Mouse (Mus musculus): ENCODE measurements at regions not wholly inside any gene's neighbourhood (a gene's known extent, or its start where the extent isn't known, plus 50 kb on each side); places are given as distances from the start of the nearest gene placed in this dataset.

DNA sequence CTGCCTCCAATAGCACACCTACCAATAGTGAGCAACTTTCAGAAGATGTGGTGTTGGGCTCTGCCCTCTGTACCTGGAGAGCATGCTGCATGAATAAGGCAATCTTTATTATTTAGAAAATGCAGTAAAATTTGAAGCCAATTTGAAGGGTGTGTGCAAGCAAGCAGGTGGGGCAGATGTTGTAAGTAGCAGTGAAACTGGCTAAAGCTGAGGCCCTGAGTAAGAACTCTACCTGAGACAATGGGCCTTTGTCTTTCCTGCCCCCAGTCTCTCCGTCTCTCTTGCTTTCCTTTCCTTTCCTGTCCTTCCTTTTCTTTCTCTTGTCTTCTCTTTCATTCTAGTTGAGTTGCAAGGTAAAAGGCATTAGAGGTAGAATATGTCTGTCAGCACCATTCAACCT is 319.9 kb downstream of the Bcl11a start:
- no peak for DNase-seq

DNA sequence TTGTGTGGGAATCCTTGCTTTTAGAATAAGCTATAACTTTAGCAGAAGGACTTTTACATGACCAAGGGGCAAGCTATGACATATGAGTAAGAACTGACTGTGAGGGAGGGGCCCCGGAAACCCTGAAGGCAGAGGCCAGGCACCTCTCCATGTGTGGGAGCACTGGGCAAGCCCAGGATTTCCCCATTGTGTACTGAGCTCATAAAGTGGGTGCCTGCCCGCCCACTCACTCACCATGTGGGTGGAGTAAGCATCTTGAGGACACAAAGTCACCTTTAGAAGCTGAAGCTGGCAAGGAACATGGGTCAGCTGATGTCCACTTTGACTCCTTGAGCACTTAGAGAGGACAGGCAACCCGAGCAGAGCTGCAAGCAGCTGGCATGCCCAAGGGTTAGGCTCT is 323.3 kb downstream of the Bcl11a start:
- peak; percentile 9 for DNase-seq

DNA sequence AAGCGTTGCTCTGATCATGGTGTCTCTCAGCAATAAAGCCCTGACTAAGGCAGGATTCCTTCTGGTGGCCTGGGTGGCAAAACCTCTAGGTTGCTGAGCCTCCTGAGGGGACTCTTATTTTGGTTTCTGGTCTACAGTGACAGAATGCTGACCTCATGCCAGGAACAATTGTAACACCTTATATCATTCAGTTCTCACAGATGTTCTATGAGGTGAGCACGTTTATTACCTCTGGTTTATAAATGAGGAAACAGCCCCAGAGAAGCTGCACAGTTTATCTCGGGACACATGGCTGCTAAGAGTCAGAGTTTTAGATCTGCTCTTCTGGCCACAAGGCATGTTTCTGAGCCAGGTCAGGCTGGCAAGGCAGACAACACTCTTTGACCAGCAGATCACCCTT is 324.3 kb downstream of the Bcl11a start:
- DNase-seq = no peak

DNA sequence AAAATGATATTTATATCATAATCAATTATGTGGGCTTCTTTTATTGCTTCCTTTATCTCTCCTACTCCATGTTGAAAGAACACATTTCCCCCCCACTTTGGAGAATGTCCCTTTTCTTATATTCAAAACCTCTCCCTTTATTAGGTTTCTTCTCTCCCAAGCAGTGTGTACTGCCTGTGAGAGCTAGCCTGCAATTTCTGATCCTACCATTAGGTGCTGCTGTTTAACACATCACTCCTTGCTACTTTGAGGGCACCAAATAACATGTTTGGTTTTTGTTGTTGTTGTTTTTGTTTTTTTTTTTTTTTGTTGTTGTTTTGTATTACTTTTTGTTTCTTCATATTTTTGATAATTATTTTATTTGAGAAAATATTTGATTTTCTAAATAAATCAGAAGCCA is 336.9 kb downstream of the Bcl11a start:
- peak; percentile 18 for DNase-seq

DNA sequence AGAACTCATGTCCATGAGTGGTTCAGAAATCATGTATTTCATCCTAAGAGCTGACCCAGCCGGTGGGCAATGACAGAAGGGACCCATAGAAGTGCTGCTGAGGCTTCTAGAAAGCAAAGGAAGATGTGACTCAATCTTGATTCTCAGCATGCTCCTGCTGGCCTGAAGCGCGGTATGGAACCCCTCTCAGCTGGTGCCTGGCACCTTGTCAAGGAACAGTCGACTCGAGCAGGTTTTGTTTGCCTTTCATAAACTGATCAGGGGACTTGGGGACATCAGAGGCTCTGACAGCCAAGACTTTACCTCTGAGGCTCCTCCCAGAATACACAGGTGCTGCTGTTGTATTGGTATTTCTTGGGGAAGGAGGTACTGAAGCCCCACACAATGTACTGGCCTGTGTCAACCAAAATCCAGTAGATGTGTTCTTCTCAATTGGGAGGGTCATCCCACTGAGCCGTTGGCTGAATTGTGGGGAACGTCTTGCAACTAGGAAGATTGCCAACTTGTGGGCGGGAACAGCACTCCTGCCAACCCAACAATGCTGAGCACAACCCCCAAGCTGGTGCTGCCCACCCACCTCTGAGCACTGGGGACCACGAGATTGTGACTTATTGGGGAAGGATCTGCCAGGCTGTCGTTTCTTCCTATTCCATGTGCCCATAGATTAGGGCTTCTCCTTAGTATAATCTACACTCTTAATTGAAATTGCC is 344.4 kb downstream of the Bcl11a start:
- peak; percentile 8 for DNase-seq

DNA sequence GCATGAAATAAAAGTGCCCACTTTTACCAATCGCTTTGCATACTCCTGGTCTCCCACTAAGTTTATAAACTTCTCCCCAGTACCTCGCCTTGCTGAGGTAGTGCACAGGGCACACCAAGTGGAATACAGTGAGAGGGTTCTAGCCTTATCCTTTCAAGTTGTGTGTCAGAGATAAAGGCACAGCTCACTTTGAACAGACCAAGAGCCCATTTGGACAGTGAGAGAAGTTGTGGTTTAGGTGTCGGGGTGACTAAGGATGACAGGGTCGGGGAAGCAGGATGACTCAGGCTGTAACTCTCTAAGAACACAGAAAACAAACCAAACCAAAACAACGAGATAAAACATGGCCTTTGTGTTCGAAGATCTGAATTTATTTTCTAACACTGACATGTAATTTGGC is 345.4 kb downstream of the Bcl11a start:
- DNase-seq = no peak

DNA sequence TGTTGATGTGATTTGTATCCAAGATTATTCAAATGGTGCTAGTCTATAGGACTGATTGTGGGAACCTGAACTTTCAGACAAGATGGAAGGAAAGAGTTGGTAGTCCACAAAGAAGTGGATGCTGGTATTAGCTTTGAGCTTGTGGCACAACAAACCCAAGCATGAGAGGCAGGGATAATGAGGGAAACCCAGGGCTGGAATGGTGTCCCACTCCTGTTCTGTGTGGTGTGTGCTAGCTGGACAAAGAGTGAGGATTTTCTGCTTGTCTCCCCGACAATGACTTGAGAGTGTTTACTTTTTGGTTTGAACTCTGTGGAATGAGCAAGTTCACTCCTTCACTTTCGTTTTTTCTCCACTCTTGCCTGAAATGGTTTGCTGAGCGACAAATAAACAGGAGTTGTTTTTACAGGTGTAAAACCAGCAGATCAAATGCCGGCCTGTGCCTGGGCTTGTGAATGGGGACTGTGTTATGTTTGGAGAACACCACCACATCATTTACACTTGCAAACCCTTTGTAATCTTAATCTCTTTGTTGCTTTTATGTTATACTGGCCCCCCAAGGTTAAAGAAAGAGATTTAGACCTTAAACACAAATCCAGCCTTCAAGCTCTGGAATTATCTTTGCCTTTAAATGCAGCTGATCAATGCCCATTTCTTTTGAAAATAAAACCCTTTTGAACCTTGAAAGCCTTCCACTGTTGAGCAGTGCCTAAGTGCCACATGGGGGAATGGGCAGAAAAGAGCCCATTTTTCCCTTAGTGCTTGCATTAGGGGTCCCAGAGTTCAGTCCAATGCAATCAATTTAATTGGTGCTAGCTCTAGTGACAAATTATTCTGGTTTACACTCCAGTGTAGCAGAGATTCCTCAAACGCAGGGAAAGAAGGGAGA is 349.4 kb downstream of the Bcl11a start:
- DNase-seq = no peak

DNA sequence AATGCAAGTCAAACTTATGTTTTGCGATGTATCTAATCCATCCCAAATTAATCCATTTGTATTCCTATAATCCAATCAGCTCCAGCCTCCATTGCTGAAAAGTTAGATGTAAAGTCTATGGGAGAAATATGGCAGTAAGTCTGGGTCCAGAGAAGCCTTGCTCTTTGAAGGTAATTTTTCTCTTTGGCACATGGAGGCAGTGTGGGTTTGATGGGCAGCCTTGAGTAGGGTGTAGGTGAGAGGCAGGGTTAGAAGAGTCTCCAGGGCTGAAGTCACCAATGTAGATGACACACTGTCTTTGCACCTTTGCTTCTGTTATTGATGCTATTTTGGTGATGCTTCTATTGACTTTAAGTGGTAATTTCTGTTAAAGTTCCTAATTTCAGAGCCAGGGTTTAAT is 370.8 kb downstream of the Bcl11a start:
- no peak for DNase-seq

DNA sequence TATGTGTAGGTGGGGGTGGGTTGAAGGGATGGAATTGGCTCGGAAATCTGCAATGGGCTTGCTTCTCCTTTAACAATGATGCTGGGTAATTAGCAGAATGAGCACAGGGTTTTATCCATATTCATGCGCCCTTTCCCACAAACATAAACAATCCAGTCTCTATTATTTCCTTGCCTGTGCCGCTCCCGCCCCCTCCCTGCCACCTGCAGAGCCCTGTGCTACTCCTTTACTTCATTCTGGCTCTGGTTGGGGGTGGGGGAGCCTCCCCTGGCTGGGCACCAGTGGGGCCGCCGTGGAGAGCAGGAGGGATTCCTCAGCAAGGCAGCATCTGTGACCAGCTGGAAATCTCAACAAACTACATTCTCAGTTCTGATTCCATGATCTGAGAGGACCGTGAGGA is 374.4 kb downstream of the Bcl11a start:
- DNase-seq = no peak

DNA sequence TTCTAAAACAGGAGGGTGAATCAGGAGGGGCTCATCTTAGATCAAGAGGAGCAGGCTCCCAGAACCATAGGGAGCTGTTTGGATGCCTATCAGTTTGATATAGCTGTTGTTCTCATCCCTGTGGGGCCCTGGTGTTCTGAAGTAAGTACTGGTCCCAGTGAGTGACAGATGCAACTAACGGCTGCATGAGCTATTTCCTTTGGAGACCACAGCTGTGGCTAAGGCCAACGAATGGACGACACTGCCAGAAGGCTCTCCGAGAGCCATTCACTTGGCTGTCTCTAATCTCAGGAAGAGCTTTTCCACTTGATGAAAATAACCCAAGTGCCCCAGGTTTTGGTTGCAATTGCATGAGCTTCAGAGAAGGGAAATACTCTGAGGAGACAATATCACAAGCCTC is 386.8 kb downstream of the Bcl11a start:
- DNase-seq = no peak

DNA sequence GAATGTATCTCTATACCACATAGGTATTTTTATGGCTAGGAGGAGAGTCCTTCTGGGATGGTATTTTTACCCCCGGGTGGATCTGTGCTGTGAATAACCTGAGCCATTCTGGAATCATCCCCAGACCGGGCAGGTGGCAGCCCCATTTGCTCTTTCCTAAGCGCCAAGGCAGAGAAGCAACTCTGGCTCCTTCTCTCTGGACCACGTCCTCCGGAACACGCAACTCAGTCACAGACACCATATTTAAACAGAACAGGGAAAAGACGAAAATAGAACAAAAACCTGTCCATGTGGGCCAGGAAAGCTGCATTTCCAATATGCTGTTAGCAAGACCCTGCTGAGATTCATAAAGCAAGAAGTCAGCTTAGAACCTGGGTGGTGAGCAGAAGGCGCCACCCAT is 389.6 kb downstream of the Bcl11a start:
- no peak for DNase-seq

DNA sequence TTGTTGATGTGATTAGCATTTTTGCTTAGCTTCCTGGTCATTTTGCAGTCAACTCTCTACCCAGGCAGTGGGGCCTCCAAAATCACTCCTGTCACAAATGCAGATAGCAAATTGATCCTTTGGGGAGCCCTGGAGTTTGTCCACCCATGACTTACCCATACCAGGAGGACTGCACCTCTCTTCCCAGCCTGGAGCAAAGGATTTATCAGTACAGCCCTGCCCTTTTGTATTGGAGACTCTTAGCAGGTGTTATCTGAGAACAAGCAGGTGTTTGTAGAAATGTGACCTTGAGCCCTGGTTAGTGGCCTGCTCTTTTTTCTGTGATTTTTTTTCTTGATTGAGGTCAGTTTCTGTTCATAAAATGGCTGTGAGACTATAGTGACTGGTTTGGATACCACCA is 392.6 kb downstream of the Bcl11a start:
- no peak for DNase-seq

DNA sequence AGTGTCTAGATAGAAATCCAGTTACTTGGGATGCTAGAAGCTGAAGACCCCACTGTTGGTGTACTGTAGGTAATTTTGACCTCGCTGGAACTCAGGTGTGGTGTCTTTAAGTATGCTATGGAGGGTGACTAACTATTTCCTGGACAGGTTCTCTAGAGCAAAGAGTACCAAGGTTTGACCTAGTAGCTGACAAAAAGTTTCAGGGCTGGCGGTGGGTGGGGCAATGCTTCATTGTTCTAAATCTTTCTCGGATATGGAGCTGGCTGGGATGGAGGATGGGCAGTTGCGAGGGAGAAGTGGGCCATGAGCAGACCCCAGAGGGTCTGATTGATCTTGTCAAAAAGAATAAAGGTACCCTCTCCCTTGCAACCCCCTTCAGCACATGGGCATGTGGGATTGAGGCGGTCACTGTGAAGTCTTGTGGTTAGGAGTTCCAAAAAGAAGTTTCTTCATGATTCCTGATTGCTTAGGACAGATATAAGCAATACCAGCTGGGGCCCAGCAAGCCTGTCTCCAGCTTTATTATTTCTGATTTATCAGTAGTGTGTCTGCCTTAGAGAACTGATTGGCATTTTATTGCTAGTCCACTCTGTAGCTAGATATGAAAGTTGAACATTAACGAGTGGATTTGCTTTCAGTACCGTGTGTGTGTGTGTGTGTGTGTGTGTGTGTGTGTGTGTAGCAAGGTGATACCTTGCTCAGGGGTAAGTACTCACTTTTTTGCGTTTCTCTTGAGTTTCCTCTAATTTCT is 394.9 kb downstream of the Bcl11a start:
- DNase-seq = no peak

DNA sequence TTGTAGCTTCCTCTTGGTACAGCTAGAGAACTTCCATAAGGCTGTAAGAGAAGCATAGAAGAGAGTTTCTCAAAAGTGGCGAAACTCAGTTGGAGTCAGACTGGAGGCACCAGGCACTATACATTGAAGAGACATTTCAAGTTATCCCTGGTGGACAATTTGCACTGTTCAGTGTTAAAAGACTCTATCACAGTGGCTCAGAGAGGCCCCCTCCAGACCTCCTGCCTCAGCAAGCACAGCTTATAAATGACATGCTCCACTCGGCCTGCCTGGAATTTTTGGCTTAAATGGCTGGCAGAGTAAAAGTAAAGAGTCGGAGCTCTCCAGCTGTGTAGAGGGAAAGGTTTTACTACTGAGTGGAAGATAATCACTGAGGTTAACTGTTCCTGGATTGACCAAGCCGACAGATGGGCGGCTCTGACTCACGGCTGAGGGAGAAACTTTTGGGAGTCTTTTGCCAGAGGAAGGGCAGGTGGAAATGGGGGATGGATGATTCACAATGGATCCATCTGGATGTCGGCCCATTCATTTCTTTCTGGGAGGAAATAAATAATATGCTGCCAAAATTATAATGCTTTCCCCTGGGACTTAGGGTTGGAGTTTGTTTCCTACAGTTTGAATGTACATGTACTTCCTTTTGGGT is 395.6 kb downstream of the Bcl11a start:
- no peak for DNase-seq

DNA sequence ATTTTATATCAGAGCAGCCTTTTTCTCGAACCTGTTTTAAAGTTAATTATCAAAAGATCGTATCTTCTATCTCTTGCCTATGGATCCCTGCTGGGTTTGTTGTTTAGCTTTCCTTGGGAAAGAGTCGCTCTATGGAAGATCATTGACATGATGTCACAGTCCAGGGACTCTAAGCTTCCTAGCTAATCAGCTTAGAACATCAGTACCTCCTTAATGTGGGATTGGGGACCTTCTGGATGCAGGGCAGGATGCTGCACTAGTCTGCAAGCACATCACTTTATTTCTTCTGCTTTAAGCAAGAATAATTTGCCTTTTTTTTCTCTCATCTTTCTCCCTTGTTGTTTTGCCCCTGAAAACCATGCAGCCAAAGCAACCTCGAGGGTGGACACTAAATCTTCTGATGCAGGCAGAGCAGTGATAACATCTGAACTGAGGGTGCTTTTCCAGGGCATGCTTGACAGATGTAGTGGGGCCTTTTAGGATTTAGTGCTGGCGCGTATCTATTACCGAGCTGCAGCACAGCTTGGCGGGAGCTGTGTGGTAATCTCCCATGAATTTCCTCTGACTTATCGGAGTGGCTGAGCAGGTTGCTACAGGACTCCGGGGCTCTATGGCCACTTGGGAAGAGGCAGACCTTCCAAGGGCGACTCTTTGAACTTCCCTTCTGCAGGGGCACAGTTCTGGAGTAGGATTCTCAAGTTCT is 425.0 kb downstream of the Bcl11a start:
- DNase-seq = no peak

DNA sequence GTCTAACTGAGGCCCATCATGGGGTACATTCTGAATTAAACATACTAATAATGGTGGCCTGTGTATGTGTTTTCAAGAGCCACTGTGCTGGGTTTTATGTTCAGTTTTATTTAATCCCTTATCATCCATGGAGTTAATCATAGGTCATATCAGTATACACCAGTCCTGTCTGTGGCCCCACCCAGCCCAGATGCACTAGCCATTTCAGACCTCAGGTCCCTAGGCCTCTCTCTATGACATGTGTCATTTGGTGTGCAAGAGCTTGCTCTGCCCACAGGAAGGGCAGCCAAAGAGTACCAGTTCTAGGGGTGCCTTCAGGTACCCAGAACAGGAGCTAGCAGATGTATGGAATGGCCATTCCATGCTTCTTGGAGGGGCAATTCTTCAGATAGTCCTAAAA is 437.7 kb downstream of the Bcl11a start:
- no peak for DNase-seq

DNA sequence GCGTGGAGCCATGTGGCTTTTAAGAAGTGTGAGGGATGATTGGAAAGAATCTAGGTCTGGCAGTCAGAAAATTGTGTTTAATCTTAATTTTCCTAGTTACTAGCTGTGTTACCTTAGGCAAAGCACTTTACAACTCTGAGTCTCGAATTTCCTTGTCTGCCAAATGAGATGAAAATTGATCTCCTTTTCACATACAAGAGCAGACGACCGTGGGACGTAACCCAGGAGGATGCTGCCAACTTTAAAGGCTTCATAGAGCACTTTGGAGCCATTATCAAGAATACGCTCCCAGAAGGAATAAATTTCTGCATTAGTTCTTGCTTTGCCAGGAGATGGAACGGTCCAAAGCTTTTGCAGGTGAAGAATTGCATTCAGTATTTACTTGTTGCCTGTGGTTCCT is 457.6 kb downstream of the Bcl11a start:
- no peak for DNase-seq

DNA sequence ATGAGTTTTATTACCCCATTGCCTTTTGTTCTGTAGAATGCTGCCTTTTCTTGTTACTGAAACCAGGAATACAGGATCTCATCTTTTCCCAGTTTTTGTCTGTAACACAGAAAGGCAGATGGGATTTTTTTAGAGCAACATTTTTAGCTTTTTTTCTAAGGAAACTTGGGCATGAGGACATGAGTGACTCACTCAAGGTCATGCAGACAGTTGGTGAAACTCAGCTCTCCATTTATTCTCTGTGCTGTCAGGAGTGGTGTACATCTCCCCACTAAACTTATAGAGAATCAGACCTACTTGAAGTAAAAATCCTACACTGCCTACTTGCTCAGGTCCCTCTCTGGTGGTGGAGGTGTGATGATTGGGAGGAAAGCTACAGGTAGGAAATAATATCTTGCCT is 459.9 kb downstream of the Bcl11a start:
- DNase-seq = no peak

DNA sequence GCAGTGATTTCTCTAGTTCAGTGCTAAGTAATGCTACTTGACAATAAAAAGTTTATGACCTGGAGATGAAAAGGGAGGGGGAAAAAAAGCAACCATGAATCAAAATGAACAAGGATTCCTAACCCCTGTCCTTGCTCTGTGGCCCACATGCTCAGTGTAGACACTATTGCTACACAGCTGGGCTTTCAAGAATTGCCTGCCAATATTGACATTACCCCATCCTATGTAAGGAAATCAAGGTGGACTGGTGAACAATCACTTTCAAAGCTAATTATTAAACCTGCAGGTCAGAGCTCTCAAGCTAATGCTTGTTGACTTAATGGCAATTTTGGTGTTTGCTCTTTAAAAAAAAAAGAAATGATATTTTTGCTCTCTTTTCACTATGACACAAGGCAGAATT is 491.8 kb downstream of the Bcl11a start:
- DNase-seq = no peak

DNA sequence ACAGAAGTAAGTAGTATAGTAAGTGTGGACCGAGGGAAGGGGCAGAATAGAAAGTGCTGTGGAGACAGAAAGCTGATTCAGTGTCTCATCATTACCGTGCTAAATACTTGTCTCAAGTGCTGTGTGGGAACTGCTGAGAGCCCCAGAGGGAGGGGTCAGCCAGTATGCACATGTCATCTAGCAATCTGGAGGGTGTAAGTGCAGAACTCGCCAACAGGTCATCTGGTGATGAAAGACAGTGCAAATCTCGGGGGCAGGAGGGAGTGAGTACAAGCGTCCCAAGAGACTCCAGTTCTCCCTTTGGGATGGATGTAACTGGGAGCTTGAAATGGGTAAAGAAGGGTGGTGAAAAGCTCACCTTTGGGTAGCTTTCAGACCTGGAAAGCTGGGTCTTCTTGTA is 535.7 kb downstream of the Bcl11a start:
- no peak for DNase-seq

DNA sequence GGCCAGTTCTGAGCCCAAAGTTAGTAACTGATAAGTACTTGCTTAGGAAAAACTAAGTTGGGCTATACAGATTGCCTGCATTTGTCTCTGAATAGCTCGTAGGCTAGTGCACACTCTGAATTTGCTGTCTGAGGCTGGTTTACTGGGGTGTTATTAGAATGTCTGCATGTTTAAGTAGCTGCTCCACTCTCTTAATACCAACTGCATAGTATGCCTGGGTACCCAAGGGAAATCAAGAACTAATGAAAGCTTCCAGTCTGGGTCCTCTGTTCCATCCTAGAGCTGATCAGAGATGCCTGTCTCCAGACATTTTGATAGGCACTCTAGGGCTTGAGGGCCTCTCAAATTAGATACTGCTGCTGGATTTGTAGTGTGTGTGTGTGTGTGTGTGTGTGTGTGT is 537.6 kb downstream of the Bcl11a start:
- no peak for DNase-seq

DNA sequence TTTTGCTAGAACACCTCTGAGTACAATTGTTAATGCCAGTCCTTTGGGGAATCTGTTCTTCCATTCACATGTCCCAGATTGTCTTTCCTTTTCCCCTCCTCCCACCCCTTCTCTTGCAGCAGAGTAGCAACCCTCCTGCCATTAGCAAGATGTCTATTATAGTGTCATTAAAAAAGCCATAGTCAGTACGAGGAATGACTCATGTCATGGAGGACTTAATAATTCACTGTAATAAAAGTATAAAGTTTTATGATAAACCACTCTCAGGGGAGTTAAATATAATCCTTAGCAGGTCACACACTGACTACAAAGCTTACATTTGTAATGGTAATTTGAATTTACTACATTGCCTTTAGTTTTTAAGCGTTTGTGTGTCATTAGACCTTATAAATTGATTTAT is 540.7 kb downstream of the Bcl11a start:
- DNase-seq = no peak

DNA sequence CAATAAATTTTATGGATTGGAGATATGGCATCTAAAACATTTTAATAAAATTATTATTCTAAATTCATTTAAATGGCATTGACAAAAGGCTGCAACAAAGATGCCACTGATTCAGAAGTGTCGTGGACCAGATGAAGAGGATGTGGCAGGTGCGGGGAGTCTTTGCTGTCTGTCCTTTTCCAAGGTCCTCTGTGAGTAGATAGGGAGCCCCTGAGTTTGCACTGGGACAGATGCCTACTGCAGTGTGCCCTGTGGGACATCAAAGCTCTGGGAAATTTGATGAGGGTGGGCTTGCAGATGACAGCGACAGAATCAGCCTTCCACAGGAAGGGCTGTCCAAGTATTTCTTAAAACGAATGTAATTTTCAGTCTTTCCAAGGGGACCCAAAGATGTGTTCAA is 541.2 kb downstream of the Bcl11a start:
- DNase-seq = no peak

All from lung, postnatal 10 days (tissue).